Mouse (Mus musculus) megakaryocyte-erythroid progenitor cell, adult 5-6 weeks (primary cell): ENCODE measurements around the gene Anks1. TPM values are rescaled to one million over a fixed set of nuclear protein-coding genes. Genes with fewer than 3 reads are reported as not detected.

Source experiments
- ATAC-seq: replicated peaks from 2 replicates; pipeline ENCODE4 v1.8.0; 2016; ENCODE audit warnings: mild to moderate bottlenecking, inconsistent platforms; ENCODE audit not compliant: severe bottlenecking, poor library complexity, low FRiP score, low TSS enrichment
- total RNA-seq, 2 experiments: library from RNA; stranded (forward) in 1 of 2; stranded (reverse) in 1 of 2; fragments of 200-1000, 215-1000 nt in 1 of 2; fragments of >200 nt in 1 of 2; fragmentation: Nextera tagmentation in 1 of 2; gene quantifications; 2 replicates each; pipeline ENCODE4 v1.2.3; 2014 to 2017

The Anks1 gene
- total RNA-seq, 2 experiments from 2014 or later = 21.0 to 62.4 TPM

DNA sequence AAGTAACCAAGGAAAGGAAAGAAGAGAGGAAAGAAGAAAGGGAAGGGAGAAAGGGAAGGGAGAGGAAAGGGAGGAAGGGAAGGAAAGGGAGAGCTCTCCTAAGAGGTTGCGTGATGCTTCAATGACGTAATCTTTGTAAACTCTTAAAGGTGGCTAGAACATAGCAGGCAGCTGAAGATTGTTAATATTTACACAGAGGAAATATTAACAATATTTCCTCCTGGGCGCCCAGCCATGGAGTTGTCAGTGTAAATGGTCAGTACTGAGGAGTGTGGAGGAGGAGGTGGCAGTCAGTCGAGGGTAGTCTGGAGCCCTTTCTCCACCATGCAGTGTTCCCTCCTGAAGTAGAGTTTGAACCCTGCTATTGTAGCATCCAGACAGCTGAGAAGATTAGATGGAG lies 15.9 kb downstream of the Anks1 start:
- ATAC-seq = no peak

DNA sequence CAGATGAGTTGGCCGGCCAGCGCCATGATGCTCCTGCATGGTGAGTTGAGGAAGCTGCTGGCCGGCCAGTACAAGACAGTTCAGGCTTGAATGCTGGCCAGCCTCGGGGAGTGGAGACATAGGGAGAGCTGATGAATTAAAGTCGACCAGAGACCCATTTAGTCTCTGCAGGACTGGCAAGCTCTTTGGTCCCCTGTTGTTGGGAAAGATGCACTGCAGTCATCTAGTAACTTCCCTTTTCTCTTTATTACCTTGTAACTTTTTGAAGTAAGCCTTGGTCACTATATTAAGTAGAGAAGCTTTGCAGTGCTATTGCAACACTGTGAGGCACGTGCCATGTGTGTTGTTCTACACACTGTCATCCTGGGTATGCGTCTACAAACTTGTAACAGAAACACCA lies 16.4 kb downstream of the Anks1 start:
- ATAC-seq = no peak

DNA sequence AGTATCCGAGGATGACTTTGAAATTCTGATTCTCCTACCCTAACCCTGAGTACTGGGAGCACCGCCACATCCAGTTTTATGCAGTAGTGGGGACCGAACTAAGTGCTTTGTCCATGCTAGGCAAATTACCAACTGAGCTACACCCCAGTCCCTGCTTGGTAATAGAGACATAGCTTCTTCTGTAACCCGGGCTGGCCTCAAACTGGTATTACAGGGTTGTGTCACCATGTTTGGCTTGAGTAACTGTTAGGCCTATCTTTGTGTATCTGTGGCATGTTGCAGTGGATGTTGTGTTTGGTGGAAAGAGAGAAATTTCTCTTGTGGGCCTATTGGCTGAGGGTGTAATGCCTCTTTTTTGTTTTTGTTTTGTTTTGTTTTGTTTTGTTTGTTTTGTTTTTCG lies 21.2 kb downstream of the Anks1 start:
- ATAC-seq = no peak

DNA sequence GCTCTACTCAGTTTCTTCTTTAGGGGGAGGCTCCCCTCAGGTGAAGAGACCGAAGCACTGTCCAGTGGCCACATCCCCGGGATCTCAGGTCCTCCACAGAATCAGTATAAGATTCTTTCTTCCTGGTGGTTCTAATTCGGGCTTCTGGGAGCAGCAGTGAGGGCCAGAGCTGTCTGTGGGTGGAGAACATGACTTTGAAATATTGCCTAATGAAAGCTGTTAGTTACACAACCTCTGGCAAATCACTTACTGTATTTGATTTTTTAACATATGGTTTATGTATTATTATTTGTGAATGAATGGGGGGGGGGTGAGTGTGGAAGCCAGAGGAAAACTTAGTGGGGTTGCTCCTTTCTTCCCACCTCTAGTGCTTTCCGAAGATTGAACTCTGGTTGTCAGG lies 22.7 kb downstream of the Anks1 start:
- ATAC-seq = no peak

DNA sequence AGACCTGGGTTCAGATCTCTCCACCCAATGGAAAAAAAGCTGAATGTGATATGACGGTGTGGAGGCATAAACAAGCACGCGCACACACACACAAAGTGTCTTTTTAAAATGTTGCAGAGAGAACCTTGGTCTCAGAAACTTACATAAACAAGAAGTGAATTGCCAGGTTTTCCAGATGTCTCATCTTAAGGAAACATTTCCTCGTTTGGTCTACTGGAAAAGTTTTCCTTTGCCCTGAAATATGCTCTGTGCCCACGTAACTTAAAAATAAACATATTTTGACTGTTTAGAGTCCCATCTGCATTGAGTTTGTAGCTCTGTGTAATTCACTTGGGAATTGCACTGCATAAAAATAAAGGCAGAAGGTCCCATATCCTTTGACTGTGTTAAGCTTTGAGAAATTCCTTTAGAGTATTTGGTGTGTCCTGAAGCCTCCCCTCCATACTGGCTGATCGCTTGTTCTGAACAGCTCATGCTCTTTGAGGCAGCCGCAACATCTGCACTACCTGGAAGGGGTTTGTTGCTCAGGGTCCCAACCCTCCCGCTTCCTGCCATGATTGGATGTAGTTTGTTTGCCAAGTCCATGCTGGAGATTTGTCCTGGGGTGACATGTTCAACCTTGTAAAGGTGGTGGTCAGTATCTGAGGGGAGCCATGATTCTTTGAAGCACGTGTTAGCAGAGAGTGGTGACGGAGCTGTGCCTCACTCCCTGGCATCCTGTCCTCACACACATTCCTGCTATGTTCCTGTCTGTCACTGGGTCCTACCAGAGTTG lies 25.2 kb downstream of the Anks1 start:
- no peak for ATAC-seq

DNA sequence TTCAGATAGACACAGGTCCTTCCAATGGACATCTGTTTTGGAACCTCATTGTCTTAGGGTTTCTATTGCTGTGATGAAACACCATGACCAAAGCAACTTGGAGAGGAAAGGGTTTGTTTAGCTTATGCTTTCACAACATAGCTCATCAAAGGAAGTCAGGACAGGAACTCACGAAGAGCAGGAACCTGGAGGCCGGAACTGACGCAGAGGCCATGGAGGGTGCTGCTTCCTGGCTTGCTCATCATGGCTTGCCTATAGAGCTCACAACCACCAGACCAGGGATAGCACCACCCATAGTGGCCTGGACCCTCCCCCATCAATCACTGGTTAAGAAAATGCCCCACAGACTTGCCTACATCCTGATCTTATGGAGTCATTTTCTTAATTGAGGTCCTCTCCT lies 26.0 kb downstream of the Anks1 start:
- no peak for ATAC-seq

DNA sequence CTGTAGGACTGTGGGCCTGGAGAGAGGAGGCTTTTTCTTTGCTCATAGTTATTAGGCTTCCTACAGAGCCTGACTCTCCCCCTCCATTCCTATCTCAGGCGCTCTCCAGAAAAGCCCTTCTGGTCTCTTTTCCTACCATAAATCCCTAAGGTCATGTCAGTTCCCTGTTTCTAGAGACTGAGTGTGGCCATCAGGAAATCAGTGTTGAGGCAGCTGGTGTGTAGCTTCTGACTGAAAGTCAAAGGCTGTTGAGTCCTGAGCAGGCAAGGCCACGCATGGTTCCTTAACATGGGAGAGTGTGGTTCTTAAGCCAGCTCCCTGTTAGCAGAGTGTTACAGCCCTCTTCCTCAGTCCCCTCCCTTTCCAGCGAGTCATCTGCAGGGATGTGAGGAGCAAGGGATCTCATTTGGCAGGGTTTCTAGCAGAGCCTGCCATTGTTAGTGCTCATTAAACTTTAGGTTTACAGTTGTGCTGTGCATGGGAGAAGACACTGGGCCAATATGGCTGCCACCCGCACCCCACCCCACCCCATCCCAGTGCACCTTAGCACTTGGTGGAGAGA lies 28.0 kb downstream of the Anks1 start:
- no peak for ATAC-seq

DNA sequence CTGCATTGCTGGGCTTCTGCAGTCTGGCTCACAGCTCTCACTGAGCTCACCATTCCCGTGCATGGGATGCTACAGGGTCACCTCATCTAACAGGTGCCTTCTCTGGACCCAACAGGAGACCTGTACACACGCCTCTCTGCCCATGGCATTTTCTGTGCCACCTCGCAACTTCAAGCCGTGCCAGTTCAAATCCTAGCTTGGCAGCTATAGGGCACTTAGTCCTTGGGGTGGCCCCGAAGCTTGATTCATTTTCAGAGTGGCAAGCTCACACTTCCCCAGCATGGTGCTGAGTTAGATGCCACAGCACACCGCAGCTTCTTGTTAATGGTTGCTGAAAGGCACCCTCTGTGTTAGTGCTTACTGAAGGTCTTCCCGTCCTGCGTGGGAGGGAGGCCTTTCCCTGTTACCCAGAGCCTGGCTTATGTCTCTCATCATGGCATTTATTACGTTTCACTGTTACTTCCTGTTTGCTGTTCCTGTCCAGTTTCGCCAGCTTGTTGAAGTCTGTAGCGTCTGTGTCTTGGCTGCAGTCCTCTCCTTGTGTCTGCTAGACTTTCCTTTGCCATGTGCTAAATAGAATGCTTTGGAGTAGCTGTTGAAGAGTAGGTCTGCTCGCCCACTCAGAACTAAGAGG lies 29.1 kb downstream of the Anks1 start:
- ATAC-seq = no peak

DNA sequence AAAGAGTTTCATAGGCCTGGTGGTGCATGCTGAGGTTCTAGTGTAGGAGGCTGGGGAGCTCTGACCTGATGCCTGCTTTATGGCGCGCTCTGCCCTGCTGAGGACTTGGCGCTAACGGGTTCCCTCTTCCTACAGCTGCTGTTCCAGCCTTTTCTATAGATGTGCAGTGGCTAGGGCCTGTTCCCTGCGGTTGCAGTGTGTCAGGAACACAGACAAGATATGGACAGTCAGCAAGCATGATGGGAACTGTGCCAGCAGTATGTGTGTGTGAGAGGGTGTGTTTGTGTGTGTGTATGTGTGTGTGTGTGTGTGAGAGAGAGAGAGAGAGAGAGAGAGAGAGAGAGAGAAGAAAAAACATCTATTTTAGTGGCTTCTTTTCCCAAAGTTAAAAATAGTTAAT lies 29.9 kb downstream of the Anks1 start:
- ATAC-seq = no peak

DNA sequence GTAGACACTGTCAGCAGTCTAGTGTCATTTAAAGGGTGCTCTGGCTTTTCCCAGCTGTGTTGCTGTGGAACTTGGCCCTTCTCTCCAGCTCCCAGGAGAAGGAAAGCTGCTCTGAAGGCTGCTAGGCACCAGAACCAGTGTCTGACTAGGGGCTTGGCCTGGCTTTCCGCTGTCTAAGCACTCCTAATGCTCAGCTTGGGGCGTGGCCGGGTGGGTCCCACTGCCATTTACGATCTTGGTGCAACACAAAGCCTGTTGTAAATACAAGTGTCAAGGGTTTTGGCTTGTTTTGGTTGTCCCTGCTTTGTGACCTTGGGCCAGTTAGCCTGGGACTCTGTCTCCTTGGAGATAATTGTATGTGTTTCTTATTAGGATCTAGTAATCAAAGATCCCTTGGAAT lies 31.2 kb downstream of the Anks1 start:
- ATAC-seq = no peak

DNA sequence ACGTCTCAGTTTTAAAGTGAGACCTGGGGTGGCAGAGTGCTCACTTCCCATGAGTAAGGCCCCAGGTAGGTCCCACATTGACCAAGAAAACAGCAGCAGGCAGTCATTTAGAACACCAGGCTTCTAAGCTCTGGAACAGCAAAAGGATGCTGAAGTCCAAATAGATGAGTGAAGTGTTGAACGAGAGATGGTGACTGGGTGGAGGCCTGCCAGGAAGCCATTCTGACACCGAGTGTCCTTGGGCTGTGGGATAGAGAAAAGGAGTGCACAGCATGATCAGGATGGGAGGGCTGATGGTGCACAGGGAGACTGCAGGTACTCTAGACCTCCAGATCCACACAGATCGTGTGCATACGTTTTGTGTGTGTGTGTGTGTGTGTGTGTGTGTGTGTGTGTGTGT lies 32.1 kb downstream of the Anks1 start:
- ATAC-seq = no peak

DNA sequence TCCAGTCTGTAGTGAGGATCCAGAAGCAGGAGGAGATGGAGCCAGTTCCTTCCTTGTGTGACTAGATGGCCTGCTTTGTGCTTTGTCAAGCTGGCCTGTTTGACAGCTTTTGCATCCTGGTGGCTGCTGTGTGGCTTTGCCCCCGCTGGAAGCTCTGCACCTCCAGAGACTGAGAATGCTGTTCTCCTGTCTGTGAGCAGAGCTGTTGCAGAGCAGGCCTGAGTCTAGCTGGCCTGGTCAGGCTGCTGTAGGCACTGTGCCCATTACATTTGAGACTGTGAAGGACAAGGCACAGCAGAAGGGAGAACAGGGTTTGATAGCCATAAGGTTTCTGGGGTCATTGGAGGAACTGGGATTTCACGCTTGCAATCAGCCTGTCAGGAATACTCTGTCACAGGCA lies 32.6 kb downstream of the Anks1 start:
- ATAC-seq = no peak

DNA sequence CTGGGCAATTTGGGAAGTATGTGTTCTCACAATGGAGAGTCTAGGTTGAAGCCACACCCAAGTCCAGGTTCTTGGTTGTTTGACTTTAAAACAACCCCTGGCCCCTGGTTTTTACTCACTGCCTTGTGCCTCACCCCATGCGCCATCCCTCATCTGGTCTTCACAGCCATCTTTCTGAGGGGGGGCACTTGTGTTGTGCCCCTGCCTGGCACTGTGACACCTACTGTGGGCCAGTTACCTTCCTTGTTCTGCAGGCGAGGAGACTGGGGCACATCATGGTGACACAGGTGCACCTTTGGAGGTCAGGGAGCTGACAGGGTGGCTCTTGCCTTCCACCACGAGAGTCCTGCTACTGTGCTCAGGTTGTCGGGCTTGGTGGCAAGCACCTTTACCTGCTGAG lies 33.0 kb downstream of the Anks1 start:
- no peak for ATAC-seq

DNA sequence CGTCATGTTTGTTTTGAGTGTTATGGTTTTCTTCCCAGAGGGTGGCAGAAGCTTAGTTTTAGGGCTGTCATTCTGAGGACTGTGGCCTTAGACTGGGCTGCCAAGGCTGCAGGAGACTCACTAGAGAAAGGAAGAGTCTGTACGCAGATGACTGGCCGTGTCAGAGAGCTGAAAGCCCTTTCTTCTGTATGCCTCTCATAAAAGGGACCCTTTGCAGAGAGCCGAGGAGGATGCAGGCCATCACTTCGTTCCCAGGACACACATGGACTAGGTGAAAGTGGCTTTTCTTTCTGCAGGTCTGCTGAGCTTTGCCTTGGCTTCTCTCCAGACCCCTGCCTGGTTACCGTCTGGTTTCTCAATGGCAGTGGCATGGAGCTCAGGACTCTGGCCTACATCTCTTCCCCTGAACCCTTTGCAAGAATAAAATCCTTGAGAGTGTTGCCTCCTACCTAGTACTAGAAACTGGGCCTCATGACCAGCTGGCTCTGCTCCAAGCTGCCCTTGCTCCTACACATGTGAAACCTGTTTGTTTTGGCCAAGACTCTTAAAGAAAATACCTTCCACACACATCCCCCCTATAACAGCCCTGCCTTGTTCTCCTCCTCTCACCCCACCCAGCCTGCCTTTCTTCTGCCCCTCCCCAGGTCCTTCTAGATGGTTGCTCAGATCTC lies 36.6 kb downstream of the Anks1 start:
- ATAC-seq = no peak

DNA sequence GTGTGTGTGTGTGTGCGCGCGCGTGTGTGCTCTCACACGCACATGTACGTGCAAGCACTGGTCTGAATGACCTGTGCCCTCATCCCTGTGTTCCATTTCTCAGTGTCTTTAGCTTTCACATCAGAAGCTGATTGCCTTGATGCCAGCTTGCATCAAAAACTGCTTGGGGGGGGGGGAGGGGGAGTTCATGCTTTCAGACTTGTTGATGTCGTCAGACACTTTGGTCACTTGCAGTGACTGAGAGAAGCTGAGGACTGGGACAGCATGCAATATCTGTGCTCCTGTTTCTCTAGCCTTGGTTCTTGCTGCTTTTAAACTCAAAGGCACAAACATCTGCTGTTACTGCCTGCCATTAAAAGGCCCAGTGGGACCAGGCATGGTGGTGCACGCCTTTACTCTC lies 37.3 kb downstream of the Anks1 start:
- no peak for ATAC-seq

DNA sequence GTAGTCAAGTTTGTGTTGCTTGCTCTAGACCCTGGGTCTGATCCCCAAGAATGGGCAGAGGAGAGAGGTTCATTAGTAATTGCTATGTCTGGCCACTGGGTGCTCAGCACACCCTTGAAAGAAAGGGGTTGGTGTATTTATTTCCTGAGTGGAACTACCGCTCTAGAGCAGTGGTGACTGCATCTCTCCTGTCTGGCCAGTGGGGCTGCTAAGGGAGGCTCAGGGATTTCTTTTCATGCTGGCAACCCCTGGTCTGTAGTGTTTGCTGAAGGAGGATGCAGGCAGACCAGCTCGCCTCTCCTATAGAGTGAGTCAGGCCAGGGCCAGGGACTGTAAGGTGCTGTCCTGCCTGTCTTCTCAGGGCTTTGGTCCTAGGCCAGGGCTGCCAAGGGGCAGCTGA lies 38.0 kb downstream of the Anks1 start:
- no peak for ATAC-seq

DNA sequence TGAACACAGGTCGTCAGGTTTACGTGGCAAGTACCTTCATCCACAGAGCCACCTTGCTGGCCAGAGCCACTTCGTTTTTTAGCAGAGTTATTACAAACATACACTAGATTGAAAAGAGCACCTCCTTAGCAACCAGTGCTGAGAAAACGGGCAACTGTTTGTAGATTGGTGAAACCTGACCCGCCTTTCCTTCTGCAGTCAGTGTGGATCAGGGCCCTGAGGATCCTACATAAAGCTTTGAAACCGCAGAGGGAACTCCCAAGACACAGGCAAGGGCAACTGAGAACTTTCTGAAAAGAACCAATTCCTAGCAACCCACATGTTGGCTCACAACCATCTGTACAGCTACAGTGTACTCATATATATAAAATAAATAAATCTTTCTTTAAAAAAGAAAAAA lies 44.0 kb downstream of the Anks1 start:
- ATAC-seq = no peak

DNA sequence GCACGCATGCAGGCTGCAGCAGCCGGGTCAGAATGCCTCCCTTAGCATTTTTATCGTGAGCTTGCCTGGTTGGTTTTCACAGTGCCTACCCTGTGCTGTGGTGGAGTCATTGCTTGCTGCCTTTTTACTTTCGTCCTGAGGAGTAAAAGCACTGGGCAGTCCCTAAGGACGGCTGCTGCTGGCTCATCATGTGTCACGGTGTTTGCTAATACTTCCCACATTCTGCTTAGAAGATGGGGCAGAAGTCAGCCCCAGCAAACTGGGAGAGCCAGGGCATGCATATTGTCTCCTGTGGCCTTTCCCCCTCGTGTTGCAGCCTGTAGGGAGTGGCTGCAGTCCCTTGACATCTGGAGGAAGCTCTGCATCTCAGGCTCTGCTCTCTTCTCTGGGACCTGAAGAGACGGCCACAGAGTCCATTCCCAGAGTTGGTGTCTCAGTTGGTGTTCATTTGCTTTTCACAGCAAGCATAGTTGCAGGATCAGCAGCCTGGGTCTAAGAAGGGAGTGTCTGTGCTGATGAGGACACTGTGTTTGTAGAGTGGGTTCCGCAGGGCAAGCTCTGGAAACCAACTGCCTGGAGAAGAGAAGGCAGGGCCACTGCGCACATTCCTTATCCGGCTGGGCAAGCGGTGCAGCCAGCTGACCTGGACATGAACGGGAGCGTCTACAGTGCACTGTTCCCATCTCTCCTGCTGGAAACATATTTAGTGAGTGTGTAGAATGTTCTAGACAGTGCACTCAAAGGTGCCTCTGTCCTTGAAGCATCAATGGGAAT lies 45.7 kb downstream of the Anks1 start:
- ATAC-seq = no peak

DNA sequence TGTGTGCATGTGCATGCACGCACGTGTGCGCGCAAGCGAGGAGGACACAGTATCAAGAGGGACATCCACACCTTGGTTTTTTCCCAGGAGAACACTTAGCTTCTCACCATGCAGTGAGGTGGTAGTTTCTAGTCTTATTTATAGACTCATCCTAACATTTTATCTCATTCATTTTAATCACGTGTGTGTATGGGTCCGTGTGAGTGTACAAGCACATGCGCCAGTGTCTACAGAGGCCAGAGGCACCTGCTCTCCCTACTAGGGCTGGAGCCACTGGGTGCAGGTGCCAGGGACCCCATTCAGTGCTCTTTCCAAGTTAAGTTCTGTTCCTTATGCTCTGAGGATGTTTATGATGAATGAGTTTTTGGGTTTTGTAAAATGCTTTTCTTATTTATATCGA lies 48.5 kb downstream of the Anks1 start:
- no peak for ATAC-seq
